Mouse (Mus musculus): ENCODE measurements at regions not wholly inside any gene's neighbourhood (a gene's known extent, or its start where the extent isn't known, plus 50 kb on each side); places are given as distances from the start of the nearest gene placed in this dataset.
A peak's percentile ranks its signal among the peaks of the same experiment; 100 is the strongest.

DNA sequence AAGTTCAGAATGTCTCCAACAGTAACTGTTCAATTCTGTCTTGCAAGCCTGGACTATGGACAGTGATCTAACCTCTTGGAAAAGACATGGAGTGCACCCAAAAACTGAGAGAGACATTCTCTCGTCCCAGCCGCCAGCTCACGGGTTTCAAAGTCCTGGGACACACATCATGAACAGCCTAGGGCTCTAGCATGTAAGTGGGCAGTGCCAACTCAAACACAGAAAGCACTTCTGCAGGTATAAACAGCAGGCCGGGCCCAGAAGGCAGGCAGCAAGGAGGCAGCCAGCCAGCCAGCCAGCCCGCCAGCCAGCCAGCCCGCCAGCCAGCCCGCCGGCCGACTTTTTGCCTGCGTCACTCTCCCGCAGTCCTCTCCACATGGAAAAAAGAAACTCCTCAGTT lies 60.3 kb upstream of the Ccn2 start:
- peak; percentile 51 for DNase-seq
- no peaks in the 10 kb centered on the region; the same call in 1 of the 2 replicates for H3K4me1 ChIP-seq (ENCODE audit: control insufficient read depth, insufficient read depth, low read length)
- no peak overlapping the region for H3K4me3 ChIP-seq (replicated peaks; ENCODE audit: extremely low read depth, low read depth, low read length)
- WGBS = 76% methylated on average over 11 of the region's 11 CpGs
- no peak for TF ChIP-seq POLR2A (IDR thresholded peaks at IDR 0.05; ENCODE audit: borderline replicate concordance, extremely low read depth, low read depth, low read length)
- TF ChIP-seq CTCF (IDR thresholded peaks at IDR 0.05; ENCODE audit: insufficient read depth, low read length) = no peak

DNA sequence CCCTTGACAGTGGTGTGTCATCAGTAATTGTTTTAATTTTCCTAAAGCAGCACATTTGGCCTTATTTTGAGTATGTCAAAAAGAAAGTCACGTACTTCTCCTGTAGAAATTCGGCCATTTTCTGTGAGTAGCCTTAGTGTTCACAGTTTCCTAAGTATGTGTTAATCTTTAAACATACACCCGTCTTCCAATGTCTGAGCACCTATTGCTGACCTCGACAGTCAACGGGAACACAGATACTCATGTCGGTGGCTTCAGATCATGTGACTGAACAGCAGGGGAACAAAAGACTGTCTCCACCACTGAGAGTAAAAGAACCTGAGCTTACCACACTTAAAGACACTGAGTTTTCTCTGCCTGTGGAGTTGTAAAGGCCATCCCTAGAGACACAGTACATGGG lies 59.8 kb upstream of the Ccn2 start:
- Histone ChIP-seq H3K4me3 (replicated peaks; ENCODE audit: extremely low read depth, low read depth, low read length) (no peak overlapping the region), H3K4me1 (ENCODE audit: control insufficient read depth, insufficient read depth, low read length) (no peaks in the 10 kb centered on the region; the same call in 1 of the 2 replicates)
- WGBS = 65% methylated on average over 6 of the region's 6 CpGs
- no peak for DNase-seq
- no peak for TF ChIP-seq CTCF (IDR thresholded peaks at IDR 0.05; ENCODE audit: insufficient read depth, low read length)
- TF ChIP-seq POLR2A (IDR thresholded peaks at IDR 0.05; ENCODE audit: borderline replicate concordance, extremely low read depth, low read depth, low read length) = no peak

DNA sequence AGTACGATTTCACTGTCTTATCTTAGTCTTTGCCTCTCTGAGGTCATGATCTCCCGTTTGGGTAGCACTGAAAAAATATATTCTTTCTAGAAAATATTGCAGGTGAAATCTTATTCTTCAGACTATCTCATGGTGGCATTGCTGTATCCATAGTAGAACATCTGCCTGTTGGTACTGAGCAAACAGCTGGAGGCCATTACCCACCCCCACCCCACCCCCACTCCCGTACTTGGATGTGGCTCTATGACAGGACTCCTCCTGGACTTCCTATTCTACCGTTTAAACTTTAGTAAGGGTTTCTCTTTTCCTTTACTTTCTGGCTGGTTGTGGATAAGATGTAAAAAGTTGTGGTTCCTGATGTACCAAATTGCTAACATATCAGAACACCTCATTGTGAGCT lies 53.3 kb upstream of the Ccn2 start:
- no peak overlapping the region for H3K4me3 ChIP-seq (replicated peaks; ENCODE audit: extremely low read depth, low read depth, low read length)
- no peak for DNase-seq
- TF ChIP-seq CTCF (IDR thresholded peaks at IDR 0.05; ENCODE audit: insufficient read depth, low read length) = no peak
- no peak for TF ChIP-seq POLR2A (IDR thresholded peaks at IDR 0.05; ENCODE audit: borderline replicate concordance, extremely low read depth, low read depth, low read length)
- no peaks in the 10 kb centered on the region for H3K4me1 ChIP-seq (ENCODE audit: control insufficient read depth, insufficient read depth, low read length)
- 57% methylated on average over 4 of the region's 4 CpGs for WGBS
